Mouse (Mus musculus) embryonic facial prominence, embryonic 11.5 days (tissue): ENCODE measurements around the gene Gm49776. TPM values are rescaled to one million over a fixed set of nuclear protein-coding genes. Genes with fewer than 3 reads are reported as not detected.
A peak's percentile ranks its signal among the peaks of the same experiment; 100 is the strongest.
"Not testable (repeated sequence)": the region's sequence is repeated elsewhere in the genome, so short reads cannot be mapped to it uniquely, and the experiment has no call there.

Experiments
- ATAC-seq: fragments of 200-750 bp; cut with Nextera tagmentation; replicated peaks from 2 replicates; pipeline ENCODE4 v1.8.0; 2017; ENCODE audit warnings: low read depth; ENCODE audit not compliant: insufficient number of reproducible peaks, low FRiP score, low TSS enrichment
- DNase-seq: peaks from one replicate; pipeline ENCODE4 v3.0.0-alpha.2; 2015; ENCODE audit warnings: low spot score
- H3K27ac ChIP-seq: fragments of 300-500 bp; sonication (generic); replicated peaks from 2 replicates; pipeline ENCODE4 v1.5.1; 2014; ENCODE audit warnings: mild to moderate bottlenecking, low read depth, low read length, control low read depth
- H3K27me3 ChIP-seq: fragments of 300-500 bp; sonication (generic); 2 replicates; pipeline ENCODE4 v1.6.1; 2014; ENCODE audit warnings: mild to moderate bottlenecking, low read length, moderate library complexity, mixed read lengths; ENCODE audit not compliant: control insufficient read depth, insufficient read depth
- H3K36me3 ChIP-seq: fragments of 300-500 bp; sonication (generic); replicated peaks from 2 replicates; pipeline ENCODE4 v1.6.1; 2014; ENCODE audit warnings: low read depth, mild to moderate bottlenecking, low read length, moderate library complexity, mixed read lengths; ENCODE audit not compliant: control insufficient read depth, insufficient read depth
- H3K4me1 ChIP-seq: fragments of 300-500 bp; sonication (generic); 2 replicates; pipeline ENCODE4 v1.6.1; 2014; ENCODE audit warnings: low read length, mixed read lengths; ENCODE audit not compliant: control insufficient read depth, insufficient read depth
- H3K4me2 ChIP-seq: fragments of 300-500 bp; sonication (generic); 2 replicates; pipeline ENCODE4 v1.6.1; 2014; ENCODE audit warnings: low read depth, mild to moderate bottlenecking, control low read depth, low read length, moderate library complexity
- H3K4me3 ChIP-seq: fragments of 300-500 bp; sonication (generic); 2 replicates; pipeline ENCODE4 v1.5.1; 2014; ENCODE audit warnings: low read depth, low read length, control low read depth
- H3K9ac ChIP-seq: fragments of 300-500 bp; sonication (generic); replicated peaks from 2 replicates; pipeline ENCODE4 v1.6.1; 2014; ENCODE audit warnings: mild to moderate bottlenecking, control low read depth, low read length
- H3K9me3 ChIP-seq: fragments of 300-500 bp; sonication (generic); replicated peaks from 2 replicates; pipeline ENCODE4 v1.6.1; 2016; ENCODE audit warnings: mild to moderate bottlenecking, low read length, inconsistent platforms, mixed read lengths; ENCODE audit not compliant: control insufficient read depth
- WGBS: fragments of 180-500 bp; shearing (Covaris S2); extraction: QIAGEN DNeasy Blood & Tissue Kit; methylation state at CpG from one replicate; pipeline ENCODE4 v1.1.7; 2014; 5-methylcytosine and 5-hydroxymethylcytosine counted together
- polyA plus RNA-seq: library from polyadenylated mRNA; unstranded; fragments of >200 nt; fragmentation: Nextera tagmentation; extraction: Ambion mirVana; gene quantifications from 2 replicates; pipeline ENCODE4 v1.2.1, GENCODE M21; 2014

Gene Gm49776
- 0.94 and 2.7 TPM in 2 replicates for polyA plus RNA-seq

DNA sequence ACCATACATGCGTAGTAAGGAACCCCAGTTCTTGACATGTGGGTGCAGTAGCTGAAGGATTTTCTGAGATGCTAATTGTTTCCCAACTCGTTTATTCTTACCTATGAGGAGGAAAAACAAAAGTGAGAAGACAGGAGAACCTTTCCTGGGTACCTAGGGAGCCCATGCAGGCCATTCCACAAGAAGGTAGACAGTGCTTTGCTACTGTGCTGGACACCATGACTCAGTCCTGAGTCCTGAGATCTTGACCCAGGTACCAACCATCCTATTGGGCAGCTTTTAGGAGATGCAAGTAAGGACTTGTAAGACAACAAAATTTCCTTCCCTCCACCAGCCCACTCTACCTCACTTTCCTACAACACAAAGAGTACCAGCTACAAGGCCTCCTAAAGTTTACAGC lies at the start of gene Gm49776:
Gene Gm49776, minus strand, starts transcription at position 101 of the 400 bp plus-strand sequence.
- Histone ChIP-seq H3K27me3 (no peaks in the 10 kb centered on the region), H3K4me3 (no peak within 1 kb of the TSS), H3K9ac (no peak within 1 kb of the TSS), H3K4me2 (no peak within 1 kb of the TSS), H3K4me1 (no peaks in the 10 kb centered on the region), H3K27ac (no peak within 1 kb of the TSS), H3K36me3 (peaks cover 31% of the 10 kb centered on the region), H3K9me3 (no peaks in the 10 kb centered on the region)
- ATAC-seq (no peak), DNase-seq (no peak)
- 94% methylated on average over 2 of the region's 2 CpGs for WGBS

DNA sequence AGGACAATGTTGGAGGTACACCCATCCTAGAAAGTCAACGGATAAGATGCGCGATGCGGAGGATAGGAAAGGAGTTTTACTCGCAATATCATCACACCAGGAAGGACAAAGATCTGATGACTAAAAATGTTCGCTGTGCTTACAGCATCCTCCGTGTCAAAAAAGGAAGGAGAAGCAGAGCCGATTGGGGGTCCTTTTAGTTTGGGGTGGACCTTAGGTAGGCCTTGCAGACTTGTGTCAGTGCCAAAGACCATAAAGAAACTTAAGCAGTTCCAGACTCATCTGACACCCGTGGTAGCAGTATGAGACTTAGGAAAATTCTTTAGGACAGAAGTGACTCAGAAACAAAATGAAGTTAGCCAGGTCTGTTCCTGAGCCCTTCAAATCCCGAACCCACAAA lies 31.5 kb upstream of the Gm49776 start:
- not testable (repeated sequence) for H3K9me3 ChIP-seq, H3K27me3 ChIP-seq, DNase-seq, H3K27ac ChIP-seq, H3K4me1 ChIP-seq, H3K36me3 ChIP-seq, ATAC-seq
- 4% methylated on average over 7 of the region's 10 CpGs for WGBS
- Histone ChIP-seq H3K4me3 (peak overlapping the region; percentile 23; the same call in 1 of the 2 replicates), H3K4me2 (peak overlapping the region; percentile 21; the same call in 1 of the 2 replicates), H3K9ac (peak overlapping the region; percentile 41)

DNA sequence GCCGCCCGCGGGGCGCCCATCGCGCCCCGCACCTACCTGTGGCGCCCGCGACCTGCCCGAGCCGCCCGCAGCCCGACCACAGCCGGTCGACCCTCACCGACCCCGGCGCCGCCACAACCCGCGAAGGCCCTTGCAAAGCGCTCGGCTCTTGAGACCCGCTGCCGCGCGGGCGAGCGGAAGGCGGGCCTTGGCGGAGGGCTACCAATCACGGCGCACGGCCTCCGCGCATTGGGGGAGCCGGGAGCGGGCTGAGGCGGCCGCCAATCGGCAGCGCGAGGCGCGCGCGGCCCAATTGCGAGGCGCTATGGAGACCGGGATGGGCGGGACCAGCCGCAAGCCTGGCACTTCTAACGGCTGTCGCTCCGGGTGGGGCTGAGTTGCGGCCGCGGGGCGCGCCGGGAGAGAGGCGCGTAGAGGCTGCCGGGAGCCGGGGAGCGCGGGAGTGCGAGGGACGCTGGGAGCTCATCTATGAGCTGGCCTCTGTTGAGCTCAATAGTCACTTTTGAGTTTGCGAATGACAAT lies 31.0 kb upstream of the Gm49776 start, which contains the start of gene Dgcr8:
Gene Dgcr8, minus strand, starts transcription at position 180 of the 522 bp plus-strand sequence.
- no peaks in the 10 kb centered on the region for H3K9me3 ChIP-seq
- no peaks in the 10 kb centered on the region for H3K27me3 ChIP-seq
- H3K4me1 ChIP-seq = peaks cover 3% of the 10 kb centered on the region
- peak; percentile 99 for ATAC-seq
- peaks cover 2% of the 10 kb centered on the region for H3K36me3 ChIP-seq
- H3K9ac ChIP-seq = peak within 1 kb of the TSS; percentile 96
- peak within 1 kb of the TSS; percentile 80 for H3K27ac ChIP-seq
- peak within 1 kb of the TSS; percentile 74 for H3K4me3 ChIP-seq
- peak within 1 kb of the TSS; percentile 71 for H3K4me2 ChIP-seq
- WGBS = under 1% methylated on average over 58 of the region's 71 CpGs
- peak; percentile 99 for DNase-seq

DNA sequence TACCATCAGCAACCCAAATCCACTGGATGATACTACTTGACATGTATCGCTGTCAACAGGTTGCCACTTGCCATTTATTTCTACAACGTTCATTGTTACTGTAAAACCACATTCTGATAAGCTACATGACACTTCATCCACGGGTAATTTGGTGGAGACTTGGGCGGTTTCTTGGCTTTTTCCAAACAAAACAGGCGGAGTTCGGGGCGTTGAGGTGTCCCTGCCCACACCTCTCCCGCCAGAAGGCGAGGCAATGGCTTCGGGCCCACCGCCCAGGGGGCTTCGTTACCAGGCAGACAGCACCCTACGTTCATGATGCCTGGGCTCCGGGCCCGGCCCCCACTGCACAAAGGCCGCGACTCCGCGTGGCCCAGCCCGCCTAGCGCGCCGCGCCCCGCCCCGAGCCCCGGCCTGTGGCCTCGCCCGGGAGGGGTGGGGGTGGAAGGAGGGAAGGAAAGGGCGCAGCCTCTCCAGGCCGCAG lies 30.5 kb upstream of the Gm49776 start:
- ATAC-seq (peak; percentile 82), DNase-seq (peak; percentile 66)
- Histone ChIP-seq H3K27me3 (no peaks in the 10 kb centered on the region), H3K9ac (peak overlapping the region; percentile 96), H3K36me3 (peaks cover 7% of the 10 kb centered on the region), H3K4me2 (peak overlapping the region; percentile 71), H3K9me3 (no peaks in the 10 kb centered on the region), H3K4me3 (peak overlapping the region; percentile 74), H3K27ac (peak overlapping the region; percentile 80), H3K4me1 (peaks cover 3% of the 10 kb centered on the region)
- 1% methylated on average over 28 of the region's 31 CpGs for WGBS

DNA sequence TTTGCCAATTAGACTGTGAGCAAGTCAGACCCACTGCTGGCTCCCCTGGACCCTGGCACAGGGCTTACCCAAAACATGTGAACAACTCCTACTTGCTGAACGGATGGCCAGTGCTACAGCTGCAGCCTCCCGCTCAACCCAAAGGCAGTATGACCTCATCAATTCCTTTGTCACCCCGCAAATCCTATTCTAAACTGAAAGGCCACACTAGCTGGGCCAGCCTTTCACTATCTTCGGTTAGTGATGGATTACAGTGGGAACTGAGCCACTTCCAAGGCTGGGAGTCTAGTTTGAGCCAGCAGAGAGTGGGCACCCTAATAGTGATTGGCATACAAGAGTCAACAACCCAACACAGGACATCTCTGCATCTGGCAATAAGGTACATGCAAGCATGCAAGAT lies 30.0 kb upstream of the Gm49776 start:
- peak; percentile 4 for DNase-seq
- peak overlapping the region; percentile 80 for H3K27ac ChIP-seq
- 2% methylated on average over 4 of the region's 4 CpGs for WGBS

DNA sequence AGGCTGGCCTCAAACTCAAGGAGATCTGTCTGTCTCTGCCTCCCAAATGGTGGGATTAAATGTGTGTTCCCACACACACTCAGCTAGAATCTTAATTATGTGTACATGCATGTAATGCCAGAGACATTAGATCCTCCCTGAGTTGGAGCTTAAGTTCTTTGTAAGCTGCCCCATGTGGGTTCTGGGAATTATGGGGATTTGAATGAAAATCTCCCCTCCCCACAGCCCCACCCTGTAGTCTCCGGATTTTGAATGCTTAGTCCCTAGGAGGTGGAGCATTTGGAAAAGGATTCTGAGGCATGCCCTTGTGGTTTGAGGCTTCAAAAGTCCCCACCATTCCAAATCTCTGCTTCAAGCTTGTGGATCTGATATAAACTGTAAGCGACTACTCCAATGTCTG lies 17.0 kb upstream of the Gm49776 start:
- Histone ChIP-seq H3K9me3 (no peaks in the 10 kb centered on the region), H3K9ac (no peak overlapping the region), H3K27ac (no peak overlapping the region), H3K4me1 (no peaks in the 10 kb centered on the region), H3K4me3 (no peak overlapping the region), H3K36me3 (peaks cover 31% of the 10 kb centered on the region), H3K4me2 (no peak overlapping the region), H3K27me3 (no peaks in the 10 kb centered on the region)
- no peak for ATAC-seq
- no peak for DNase-seq
- 94% methylated on average over 2 of the region's 2 CpGs for WGBS

More for the DNA sequence above, 30.0 kb upstream of the Gm49776 start:
- Histone ChIP-seq H3K36me3 (peaks cover 11% of the 10 kb centered on the region), H3K27me3 (no peaks in the 10 kb centered on the region), H3K4me1 (peaks cover 3% of the 10 kb centered on the region), H3K9me3 (no peaks in the 10 kb centered on the region), H3K9ac (peak overlapping the region; percentile 96), H3K4me2 (peak overlapping the region; percentile 71), H3K4me3 (peak overlapping the region; percentile 74)
- ATAC-seq = no peak

DNA sequence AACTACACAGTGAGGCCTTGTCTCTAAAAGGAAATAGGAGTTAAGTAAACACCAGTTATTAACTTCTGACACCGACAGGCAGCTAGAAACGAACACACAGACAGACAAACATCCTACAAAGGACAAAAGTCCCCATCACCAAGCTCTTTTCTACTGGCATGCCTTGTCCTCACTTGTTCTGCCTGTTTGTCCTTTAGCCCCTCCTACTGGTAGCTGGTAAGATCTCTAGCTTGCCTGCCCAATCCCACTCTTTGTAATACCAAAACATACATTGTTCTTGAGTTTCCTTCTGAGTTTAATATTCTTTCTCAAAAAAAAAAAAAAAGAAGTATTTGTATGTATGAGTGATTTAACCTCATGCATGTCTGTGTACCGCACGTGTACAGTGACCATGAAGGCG lies 10.1 kb upstream of the Gm49776 start:
- ATAC-seq = no peak
- no peaks in the 10 kb centered on the region for H3K27me3 ChIP-seq
- 92% methylated on average over 5 of the region's 5 CpGs for WGBS
- no peak for DNase-seq
- no peak overlapping the region for H3K4me3 ChIP-seq
- no peak overlapping the region for H3K4me2 ChIP-seq
- no peak overlapping the region for H3K9ac ChIP-seq
- H3K9me3 ChIP-seq = no peaks in the 10 kb centered on the region
- H3K4me1 ChIP-seq = no peaks in the 10 kb centered on the region
- H3K36me3 ChIP-seq = peaks cover 11% of the 10 kb centered on the region
- H3K27ac ChIP-seq = no peak overlapping the region

DNA sequence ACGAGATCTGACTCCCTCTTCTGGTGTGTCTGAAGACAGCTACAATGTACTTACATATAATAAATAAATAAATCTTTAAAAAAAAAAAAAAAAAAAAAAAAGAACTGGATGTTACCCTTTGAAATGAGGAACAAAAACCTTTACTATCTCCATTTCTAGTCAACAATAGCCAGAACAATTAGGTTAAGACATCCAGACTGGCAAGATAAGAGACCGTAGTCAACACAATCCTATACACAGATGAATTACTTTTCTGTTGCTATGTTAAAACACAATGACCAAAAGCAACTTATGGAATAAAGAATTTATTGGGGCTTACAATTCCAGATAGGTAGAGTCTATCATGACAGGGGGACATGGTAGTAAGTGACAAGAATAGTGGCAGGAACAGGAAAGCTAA lies 6.9 kb upstream of the Gm49776 start:
- Histone ChIP-seq H3K4me1 (no peaks in the 10 kb centered on the region), H3K27me3 (no peaks in the 10 kb centered on the region), H3K27ac (no peak overlapping the region), H3K4me3 (no peak overlapping the region), H3K9me3 (no peaks in the 10 kb centered on the region), H3K4me2 (no peak overlapping the region), H3K9ac (no peak overlapping the region), H3K36me3 (peaks cover 11% of the 10 kb centered on the region)
- 73% methylated on average over 2 of the region's 2 CpGs for WGBS
- ATAC-seq (no peak), DNase-seq (no peak)
